Mouse (Mus musculus): ENCODE results near the gene Sdf2. TPM values are rescaled to one million over a fixed set of nuclear protein-coding genes. Genes with fewer than 3 reads are reported as not detected.

Gene Sdf2
- polyA plus RNA-seq, 1 experiment = 76.8 TPM

GRCm38 (mm10) chr11:78301357-78302084 is 56.0 kb downstream of the Sdf2 start, which contains the start of gene Spag5:
TSS of gene Spag5 (plus strand) at chr11:78301529.
- Histone ChIP-seq H3K79me3 (ENCODE audit: low read depth) (peaks cover 34% of the 10 kb centered on the region), H3K27me3 (ENCODE audit: control insufficient read depth, insufficient read depth, insufficient read length) (no peaks in the 10 kb centered on the region), H3K79me2 (ENCODE audit: control insufficient read depth, insufficient read depth) (peaks cover 51% of the 10 kb centered on the region), H3K36me3 (ENCODE audit: control insufficient read depth, insufficient read depth) (peaks cover 34% of the 10 kb centered on the region), H3ac (ENCODE audit: control insufficient read depth, insufficient read length, low read depth) (peak within 1 kb of the TSS; percentile 92), H3K4me3 (ENCODE audit: insufficient read depth, poor library complexity, severe bottlenecking) (peak within 1 kb of the TSS; percentile 70)
- TF ChIP-seq CEBPB (IDR thresholded peaks at IDR 0.05; ENCODE audit: low read depth) (no peak), MAX (IDR thresholded peaks at IDR 0.05) (peak; percentile 62)

Other genes with a start within 250 kb of the Sdf2 start
- 16.7 TPM for gene Dhrs13, start 213.5 kb upstream of the Sdf2 start, polyA plus RNA-seq (2012; fragmentation: generic; extraction: Trizol)
- 72.0 TPM for gene Flot2, start 207.8 kb upstream of the Sdf2 start, polyA plus RNA-seq (2012; fragmentation: generic; extraction: Trizol)
- gene Eral1, start 165.4 kb upstream of the Sdf2 start, polyA plus RNA-seq (2012; fragmentation: generic; extraction: Trizol) = 21.5 TPM
- gene Fam222b, start 151.1 kb upstream of the Sdf2 start, polyA plus RNA-seq (2012; fragmentation: generic; extraction: Trizol) = 12.2 TPM
- gene Traf4, start 80.2 kb upstream of the Sdf2 start, polyA plus RNA-seq (2012; fragmentation: generic; extraction: Trizol) = 99.8 TPM
- 8.9 TPM for gene Nek8, start 69.1 kb upstream of the Sdf2 start, polyA plus RNA-seq (2012; fragmentation: generic; extraction: Trizol)
- 15.9 TPM for gene Tlcd1, start 69.0 kb upstream of the Sdf2 start, polyA plus RNA-seq (2012; fragmentation: generic; extraction: Trizol)
- gene Rpl23a, start 62.2 kb upstream of the Sdf2 start, polyA plus RNA-seq (2012; fragmentation: generic; extraction: Trizol) = 4,612 TPM
- 182 TPM for gene Rab34, start 57.3 kb upstream of the Sdf2 start, polyA plus RNA-seq (2012; fragmentation: generic; extraction: Trizol)
- 0.18 TPM for gene Proca1, start 52.4 kb upstream of the Sdf2 start, polyA plus RNA-seq (2012; fragmentation: generic; extraction: Trizol)
- gene Supt6, start 241 bp downstream of the Sdf2 start, polyA plus RNA-seq (2012; fragmentation: generic; extraction: Trizol) = 33.9 TPM
- gene 2610507B11Rik, start 16.0 kb downstream of the Sdf2 start, polyA plus RNA-seq (2012; fragmentation: generic; extraction: Trizol) = 82.8 TPM
- 0.02 TPM for gene BC030499, start 45.1 kb downstream of the Sdf2 start, polyA plus RNA-seq (2012; fragmentation: generic; extraction: Trizol)
- gene Spag5, start 55.8 kb downstream of the Sdf2 start, polyA plus RNA-seq (2012; fragmentation: generic; extraction: Trizol) = 33.1 TPM
- gene Aldoc, start 77.2 kb downstream of the Sdf2 start, polyA plus RNA-seq (2012; fragmentation: generic; extraction: Trizol) = 0.91 TPM
- 37.1 TPM for gene Pigs, start 82.7 kb downstream of the Sdf2 start, polyA plus RNA-seq (2012; fragmentation: generic; extraction: Trizol)
- 29.5 TPM for gene Unc119, start 97.7 kb downstream of the Sdf2 start, polyA plus RNA-seq (2012; fragmentation: generic; extraction: Trizol)
- 0.39 TPM for gene Foxn1, start 140.8 kb downstream of the Sdf2 start, polyA plus RNA-seq (2012; fragmentation: generic; extraction: Trizol)
- not detected for gene Slc13a2, start 176.5 kb downstream of the Sdf2 start, polyA plus RNA-seq (2012; fragmentation: generic; extraction: Trizol)
- gene Slc46a1, start 220.0 kb downstream of the Sdf2 start, polyA plus RNA-seq (2012; fragmentation: generic; extraction: Trizol) = 7.3 TPM